Mouse (Mus musculus) cerebellum, adult 18-20 months (tissue): ENCODE data around the gene Nps.
"Not testable (repeated sequence)": the region's sequence is repeated elsewhere in the genome, so short reads cannot be mapped to it uniquely, and the experiment has no call there.

Experiments
- DNase-seq, 2 experiments: peaks; one replicate each; pipeline ENCODE4 v3.0.0; 2021

Gene Nps

DNA sequence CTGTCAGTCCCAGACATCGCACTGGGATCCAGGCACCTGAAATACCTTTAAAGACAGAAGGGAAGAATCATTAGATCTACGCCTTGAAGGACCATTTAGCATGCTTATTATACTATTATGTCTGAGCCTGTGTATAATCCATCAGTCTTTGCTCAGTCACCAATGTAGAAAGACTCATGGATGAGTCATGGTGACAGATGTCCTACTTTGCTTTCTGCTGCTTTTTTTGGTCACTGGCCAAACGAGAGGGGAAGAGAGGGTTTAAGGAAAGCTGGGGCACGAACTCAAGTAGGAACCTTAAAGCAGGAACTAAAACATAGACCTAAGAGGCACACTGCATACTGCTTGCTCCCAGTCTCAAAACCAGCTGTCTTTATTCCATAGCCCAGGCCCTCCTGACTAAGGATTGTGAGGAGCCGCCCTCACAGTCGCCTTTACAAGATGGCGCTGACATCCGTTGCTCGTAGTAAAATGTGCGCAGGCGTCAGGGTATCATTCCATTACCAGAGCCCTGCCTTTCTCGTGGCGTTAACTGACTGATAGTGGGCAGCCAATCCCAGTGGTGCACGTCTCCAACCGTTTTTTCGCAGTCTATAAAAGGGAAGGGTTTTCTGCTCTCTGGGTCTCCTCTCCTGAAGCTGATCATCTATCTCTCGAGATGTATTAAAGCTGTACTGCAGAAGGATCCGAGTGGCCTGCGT lies at the start of gene Nps:
Gene Nps (plus strand): TSS at position 651 of the 701 bp plus-strand sequence.
- not testable (repeated sequence) for DNase-seq

DNA sequence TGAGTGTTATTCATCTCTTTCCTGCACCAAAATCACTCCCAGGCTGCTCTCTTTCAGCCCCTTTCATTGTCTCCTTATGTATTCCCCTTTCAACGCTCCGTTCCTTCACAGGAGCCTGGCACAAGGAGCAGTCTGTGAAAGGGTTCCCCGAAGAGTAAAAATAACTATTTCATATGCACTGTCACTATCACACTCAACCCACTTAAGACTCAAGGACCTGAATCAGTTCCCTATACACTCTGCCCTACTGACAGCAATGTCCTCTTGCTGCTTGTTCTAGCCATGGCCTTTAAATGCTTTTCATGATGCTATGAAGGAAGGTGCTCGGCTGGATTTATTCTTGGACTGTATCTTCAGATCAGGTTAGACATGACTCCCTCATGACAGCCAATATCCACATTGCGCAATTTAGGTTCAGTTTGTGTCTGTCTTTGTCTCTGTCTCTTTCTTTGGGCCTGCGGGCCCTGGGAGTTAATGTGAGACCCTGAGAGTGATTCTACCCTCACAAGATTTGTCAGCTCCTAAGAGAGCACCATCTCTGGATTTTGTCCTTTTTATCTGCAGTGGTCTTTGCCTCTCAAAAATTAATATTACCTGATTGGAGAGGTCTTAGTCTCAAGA lies 49.4 kb upstream of the Nps start:
- no peak for DNase-seq

DNA sequence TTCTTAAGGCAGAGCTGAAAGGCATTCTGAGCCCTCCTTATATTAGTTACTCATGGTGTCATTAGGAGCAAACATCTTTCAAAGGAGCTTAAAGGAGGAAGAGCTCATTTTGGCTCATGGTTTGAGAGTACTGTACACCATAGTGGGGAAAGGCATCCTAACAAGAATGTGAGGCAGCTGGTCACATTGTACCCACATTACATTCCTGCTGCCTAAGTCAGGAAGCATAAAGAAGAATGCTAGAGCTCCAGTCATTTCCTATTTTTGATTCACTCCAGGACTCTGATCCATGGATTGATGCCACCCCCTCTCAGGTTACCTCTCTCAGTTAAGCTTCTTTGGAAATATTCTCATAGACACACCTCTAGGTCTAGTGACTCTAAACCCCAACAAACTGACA lies 48.2 kb upstream of the Nps start:
- no peak for DNase-seq

DNA sequence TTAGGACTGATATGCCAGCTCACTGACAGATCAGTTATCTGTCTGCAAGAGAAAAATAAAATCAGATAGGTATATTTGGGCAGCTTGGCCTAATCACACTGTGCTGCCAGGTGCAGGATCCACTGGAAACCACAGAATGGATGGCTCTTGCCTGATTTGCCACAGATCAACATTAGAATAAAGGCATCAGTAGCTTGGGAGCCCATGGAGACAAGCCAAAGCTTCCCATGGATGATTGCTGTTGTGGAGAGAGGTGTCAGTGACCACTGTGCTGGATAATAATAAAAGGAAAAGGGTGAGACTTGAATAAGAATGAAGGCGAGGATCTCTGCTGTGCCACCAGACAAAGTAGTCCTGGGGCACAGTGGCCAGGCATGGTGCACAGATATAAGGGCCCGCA lies 47.7 kb upstream of the Nps start:
- no peak for DNase-seq

DNA sequence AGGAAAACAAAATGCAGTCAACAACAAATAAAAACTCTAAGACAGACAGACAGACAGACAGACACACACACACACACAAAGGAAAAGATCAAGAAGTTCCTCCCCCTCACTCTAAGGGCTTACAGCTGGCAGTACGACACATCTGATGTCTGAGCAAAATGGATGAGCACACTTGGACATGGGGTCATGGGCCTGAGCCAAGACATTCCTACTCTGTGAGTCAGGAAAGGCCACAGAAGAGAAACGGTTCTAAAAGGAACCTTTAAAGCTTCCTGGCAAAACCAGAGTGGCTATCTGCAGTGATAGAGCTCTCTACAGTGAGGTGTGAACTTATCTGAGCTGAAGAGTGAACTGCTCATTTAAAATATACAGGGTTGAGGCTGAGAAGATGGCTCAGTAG lies 46.0 kb upstream of the Nps start:
- DNase-seq = no peak

DNA sequence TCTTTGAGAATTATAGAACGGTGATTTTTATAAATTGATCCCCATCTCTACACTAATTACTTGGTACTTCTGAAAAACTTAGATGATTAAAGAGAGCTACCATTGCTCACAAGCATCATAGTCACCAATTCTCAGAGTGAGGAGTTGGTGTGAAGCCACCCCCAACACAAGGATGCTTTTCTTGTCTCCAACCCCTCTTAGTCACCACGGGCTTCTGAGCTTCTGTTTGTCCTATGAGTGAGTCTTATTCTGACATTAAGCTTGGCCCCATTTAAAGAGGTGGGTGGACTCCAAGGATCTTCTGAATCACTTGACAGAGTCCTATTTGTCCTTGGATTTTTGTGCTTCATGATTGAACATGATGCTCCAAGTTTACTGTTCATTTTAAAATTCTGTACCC lies 37.0 kb upstream of the Nps start:
- no peak for DNase-seq

DNA sequence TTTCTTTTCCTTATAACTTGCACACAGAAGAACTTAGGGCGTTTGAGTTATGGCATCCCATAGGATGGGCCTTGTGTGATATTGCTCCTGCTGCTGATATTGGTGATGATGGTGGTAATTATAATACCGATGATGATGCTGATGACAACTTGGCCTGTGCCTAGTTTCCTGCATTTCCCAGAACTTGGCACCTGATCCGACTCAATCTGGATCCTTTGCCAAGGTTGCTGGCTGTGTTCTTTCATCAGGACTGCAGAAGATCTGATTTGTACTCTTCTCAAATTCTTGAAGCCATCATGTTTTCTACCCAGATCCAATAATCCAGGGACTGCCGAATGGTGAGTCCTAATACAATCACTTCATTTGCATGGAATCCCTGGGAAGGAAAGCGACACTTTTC lies 32.5 kb upstream of the Nps start:
- no peak for DNase-seq

DNA sequence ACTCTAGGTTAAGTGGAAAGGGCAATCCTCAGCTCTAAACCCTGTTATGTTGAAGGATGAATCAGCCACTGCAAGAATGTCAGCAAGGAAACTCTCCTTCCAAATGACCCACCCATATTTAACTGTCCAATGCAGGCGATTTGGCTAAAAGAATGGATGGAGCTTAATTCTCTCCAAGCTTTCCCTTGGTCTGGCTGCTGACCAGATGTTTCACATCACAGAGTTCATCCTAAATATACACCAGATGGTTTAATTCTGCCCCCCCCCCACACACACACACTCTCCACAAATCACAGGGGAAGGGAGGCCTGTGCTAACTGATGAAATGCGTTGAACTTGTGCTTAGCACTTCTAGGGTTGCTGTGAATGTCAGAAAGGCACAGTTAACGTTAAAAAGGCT lies 21.4 kb upstream of the Nps start:
- DNase-seq = no peak

DNA sequence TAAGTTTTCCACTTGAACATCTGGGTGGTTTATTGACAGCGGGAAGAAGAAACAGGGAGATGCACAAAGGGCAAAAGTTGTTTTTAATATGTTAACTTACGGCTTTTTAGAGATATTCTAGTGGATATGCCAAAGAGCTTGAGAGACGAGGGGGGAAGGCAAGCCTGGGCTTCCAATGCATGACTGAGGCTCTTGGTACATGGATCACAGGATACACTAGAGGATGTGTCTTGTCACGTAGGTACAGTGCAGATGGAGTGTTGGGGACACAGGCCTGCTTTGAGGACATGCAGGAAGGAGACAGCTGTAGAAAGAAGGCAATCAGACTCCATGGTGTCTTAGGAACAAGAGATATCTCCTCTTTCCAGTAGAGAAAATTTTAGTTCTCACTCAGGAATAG lies 19.1 kb upstream of the Nps start:
- DNase-seq = no peak

DNA sequence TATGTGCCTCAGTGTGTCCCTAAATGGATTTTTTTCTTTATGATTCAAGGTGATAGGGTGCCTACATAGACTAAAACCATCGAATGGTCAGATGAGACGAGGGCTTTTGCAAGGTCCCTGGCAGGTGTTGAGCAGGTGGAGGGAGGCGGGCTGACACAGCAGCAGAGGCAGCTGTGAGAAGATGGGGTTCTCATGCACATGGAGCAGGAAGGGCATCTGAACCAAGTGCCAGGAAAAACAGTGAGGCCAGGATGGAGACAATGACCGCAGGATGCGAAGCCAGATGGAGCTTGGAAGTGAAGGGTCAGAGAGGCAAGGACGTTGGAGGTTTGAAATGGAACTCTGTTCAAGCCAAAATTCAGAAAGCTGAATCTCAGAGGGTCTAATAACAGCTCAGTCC lies 18.5 kb upstream of the Nps start:
- no peak for DNase-seq

DNA sequence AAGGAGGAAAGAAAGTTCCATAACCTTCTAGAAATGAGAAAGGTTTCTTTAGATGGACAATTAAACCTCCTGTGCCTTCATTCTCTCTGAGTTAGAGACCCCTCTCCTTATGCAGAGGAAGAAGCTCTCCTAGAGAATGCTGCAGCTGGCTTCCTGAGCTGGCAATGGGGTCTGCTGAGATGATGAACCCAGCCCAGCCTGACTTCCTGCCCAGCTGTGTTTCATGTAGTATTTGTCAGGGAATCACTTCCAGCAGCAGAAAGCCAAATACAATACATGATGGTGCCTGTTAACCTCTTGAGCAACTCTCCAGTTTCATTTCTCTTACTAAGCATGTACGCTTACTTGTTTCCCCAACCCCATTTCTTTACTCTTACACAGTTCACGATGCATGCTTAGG lies 17.9 kb upstream of the Nps start:
- no peak for DNase-seq

DNA sequence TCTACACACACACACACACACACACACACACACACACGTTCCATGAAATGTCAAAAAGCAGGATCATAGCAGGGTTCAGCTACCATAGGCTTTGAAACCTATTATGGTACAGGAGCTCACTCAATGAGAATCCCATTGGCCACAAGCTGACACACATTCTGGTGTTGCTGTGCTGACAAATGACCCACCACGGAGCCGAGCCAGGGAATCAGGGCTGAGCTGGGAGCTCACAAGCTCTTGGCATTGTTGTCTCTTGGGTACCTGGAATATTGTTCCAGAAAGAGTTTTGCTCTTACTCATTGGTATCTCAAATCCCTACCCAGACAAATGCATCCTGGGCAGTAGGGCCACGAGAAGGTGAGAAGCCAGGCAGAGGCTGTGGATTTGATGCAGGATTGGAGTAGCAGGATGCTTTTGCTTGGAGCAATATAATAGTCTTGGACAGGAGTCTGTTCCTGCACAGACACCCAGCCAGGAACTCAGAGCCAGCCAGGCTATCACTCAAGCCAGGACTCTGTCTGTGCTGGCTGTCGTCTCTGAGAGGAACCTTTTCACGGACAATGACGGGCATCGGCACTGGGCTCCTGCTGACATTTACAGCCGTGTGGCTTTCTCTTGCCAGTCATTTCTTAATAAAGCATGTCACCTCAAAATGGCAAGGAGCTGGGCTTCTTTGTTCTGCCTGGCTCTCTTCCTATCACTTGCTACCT lies 14.2 kb upstream of the Nps start:
- DNase-seq = peak; percentile 9 to 14

DNA sequence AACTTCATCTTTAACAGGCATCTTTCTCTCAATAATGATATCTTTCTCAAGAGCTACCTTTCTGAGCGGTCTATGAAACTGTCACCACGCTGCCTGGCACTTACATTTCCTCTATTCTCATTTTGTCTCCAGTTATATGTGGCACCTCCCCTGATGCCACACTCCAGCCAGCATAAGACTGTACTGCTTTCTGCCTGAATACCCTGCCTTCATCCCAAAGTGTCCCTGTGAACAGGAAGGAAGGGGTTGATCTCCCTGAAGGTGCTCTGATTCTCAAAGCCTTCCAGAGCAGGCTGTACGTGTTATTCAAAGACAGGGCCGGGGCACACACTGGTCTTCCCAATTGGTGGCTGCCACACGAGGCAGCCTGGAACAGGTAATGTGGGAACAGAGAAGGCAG lies 12.1 kb upstream of the Nps start:
- no peak for DNase-seq

DNA sequence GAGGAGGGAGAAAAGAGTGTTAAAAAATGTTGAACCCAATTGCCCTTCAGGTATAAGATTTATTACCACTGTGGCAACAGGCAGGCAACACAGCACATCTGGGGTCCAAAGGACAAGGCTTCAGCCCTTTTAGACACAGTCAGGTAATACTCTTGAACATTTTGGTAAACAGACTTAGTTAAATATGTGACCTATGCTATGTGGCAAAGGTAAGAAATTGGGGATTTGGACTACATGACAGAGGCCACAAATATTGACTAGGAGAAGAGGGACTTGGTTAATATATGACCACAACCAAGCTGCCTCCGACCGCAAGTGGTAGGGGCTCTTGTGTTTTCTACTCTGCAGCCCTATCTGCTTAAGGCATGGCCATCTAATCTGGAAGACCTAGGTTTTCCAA lies 5.3 kb upstream of the Nps start:
- no peak for DNase-seq

DNA sequence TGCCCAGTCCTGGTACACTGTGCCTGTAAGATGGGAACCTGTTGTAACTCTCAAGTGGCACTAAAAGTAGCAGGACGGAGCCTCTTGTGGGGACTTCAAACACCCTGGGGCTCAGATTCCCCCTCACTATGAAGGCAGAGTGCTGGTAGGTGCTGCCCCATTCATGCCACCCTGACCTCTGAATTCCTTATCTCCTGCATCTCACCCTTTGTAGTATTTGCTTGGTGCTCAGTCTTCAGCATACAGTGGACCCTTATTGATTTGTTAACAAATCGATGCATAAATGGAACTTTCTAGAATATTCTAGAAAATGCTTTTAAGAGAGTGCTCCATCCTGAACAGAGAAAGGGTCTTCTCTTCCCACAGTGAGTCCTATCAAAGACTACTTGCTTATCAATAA lies 4.1 kb upstream of the Nps start:
- no peak for DNase-seq

DNA sequence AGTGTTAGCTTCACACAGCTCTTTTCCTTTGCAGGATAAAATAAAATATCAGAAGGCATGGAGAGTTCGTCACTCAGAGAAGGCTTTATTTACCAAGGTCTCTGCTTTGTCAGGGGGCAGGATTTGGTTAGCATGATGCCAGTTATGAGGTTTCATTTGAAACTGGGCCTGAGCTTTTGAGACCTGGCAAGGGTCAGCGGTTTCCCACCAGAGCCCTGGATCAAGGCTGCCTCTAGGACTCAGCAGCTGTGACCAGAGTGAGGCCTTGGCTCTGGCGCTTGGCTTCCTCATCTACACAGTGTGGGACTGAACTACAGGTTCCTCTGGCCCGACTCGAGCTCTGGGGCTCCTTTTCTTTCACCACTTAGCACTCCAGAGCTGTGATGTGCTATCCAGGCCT lies 12.5 kb downstream of the Nps start:
- no peak for DNase-seq

DNA sequence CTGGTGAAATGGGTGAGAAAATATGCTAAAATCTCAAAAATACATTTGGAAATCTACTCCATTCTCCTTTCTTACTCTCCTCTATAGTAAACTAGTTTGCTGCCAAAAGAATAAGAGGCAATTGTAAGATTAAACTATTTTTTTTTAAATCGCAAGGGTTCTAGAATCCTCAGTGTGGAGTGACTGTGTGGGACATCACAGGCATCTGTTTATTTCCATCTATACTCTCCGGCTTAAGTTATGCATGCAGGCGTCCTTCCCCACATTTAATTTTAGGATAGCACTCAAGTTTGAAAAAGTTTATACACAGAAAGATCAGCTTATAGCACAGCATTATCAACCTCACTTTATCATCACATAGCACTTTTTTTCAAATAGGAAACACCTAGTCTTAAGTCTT lies 24.7 kb downstream of the Nps start:
- no peak for DNase-seq

DNA sequence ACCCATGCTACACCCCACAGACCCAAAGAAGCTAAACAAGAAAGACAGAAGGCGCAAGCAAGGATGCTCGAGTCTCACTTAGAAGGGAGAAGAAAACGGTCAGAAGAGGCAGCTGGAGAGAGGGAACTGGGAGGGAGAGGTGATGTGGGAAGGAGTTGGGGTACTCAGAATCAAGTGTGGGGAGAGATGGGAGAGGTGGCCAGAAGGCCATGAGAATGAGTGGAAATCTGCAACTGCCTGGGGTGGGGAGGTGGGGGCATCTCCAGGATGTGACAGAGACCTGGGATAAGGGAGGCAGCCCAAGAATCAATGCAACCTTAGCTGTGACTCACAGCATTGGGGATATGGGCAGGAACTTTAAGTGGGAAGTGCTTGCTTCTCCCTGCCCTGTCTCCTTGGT lies 31.5 kb downstream of the Nps start:
- no peak for DNase-seq

DNA sequence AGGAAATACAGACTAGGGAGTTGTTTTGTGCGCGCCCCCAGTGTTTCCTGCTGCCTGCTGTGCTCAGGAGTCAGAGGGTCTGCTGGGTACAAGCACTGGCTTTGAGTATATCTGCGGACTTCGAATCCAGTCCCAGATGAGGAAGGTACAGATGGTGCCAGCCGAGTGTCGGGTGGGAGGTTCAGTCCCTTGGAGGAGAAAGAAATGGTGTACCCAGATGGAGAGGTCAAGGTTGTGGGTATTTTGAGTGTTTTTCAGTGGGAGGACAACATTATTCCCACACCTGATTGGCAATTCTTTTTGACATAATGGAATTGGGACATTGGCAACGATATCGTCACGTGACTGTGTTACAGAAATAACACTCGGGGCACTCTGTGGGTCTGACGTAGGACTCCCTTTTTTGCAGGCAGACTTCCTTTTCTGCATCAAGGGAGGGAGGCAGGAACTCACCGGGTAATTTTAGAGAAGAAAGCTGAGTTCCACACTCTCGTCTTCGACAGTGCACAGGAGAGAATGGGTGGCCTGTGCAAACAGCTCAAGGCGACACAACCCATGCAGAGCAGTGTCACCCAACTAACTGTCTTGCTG lies 33.2 kb downstream of the Nps start:
- no peak for DNase-seq

DNA sequence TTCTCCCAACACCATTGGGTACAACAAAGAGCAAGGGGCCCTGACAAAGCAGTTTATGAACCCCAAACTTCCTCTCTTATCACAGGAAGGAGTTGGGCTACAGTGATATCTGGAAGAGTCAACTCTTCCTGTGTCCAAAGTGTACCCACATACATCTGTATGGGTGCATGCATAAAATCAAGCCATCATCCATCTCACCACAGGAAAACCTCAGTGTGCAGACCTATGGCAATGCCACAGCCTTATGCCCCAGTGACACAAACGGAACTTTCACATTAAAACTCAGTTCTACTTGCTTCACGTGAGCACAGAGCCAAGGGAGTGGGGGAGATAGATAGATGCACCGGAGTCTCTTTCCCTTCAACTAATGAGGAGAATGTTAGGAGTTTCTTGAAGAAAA lies 36.0 kb downstream of the Nps start:
- no peak for DNase-seq

DNA sequence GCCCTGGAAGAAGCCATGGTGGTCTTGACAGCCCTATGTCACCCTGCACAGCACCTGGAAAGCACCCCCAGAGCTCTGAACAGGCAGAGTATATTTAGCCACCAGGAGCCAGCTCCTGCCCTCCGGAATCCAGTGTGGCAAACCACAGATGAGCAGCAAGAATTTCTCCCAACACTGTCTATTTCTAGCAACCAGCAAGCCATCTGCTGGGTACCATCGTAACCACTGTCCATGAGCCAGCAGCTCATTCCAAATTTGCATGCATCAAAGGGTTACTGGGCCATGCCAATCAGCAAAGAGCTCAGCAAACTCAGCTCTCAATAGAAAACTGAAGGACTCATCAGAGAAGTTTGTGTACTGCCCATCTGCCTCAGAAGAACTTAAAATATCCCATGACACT lies 46.0 kb downstream of the Nps start:
- DNase-seq = no peak
